Mouse (Mus musculus) hindbrain, embryonic 15.5 days (tissue): ENCODE measurements at regions not wholly inside any gene's neighbourhood (a gene's known extent, or its start where the extent isn't known, plus 50 kb on each side); places are given as distances from the start of the nearest gene placed in this dataset.

Source experiments
- ATAC-seq: fragments of 200-750 bp; cut with Nextera tagmentation; 2 replicates; pipeline ENCODE4 v1.8.0; 2017; ENCODE audit warnings: low read depth, moderate number of reproducible peaks, moderate TSS enrichment; ENCODE audit not compliant: low FRiP score
- H3K27ac ChIP-seq: fragments of 300-500 bp; sonication (generic); replicated peaks from 2 replicates; pipeline ENCODE4 v1.5.1; 2015; ENCODE audit warnings: mild to moderate bottlenecking, inconsistent platforms
- H3K27me3 ChIP-seq: fragments of 300-500 bp; sonication (generic); 2 replicates; pipeline ENCODE4 v1.6.1; 2015; ENCODE audit warnings: control low read depth, inconsistent platforms
- H3K36me3 ChIP-seq: fragments of 300-500 bp; sonication (generic); 2 replicates; pipeline ENCODE4 v1.6.1; 2015; ENCODE audit warnings: control low read depth, inconsistent platforms
- H3K4me1 ChIP-seq: fragments of 300-500 bp; sonication (generic); replicated peaks from 2 replicates; pipeline ENCODE4 v1.6.1; 2015; ENCODE audit warnings: control low read depth, inconsistent platforms
- H3K4me2 ChIP-seq: fragments of 300-500 bp; sonication (generic); 2 replicates; pipeline ENCODE4 v1.6.1; 2015; ENCODE audit warnings: moderate library complexity, mild to moderate bottlenecking, inconsistent platforms
- H3K4me3 ChIP-seq: fragments of 300-500 bp; sonication (generic); 2 replicates; pipeline ENCODE4 v1.5.1; 2015; ENCODE audit warnings: mild to moderate bottlenecking, inconsistent platforms
- H3K9ac ChIP-seq: fragments of 300-500 bp; sonication (generic); 2 replicates; pipeline ENCODE4 v1.6.1; 2015; ENCODE audit warnings: inconsistent platforms
- H3K9me3 ChIP-seq: fragments of 300-500 bp; sonication (generic); 2 replicates; pipeline ENCODE4 v1.6.1; 2016; ENCODE audit warnings: control low read depth, inconsistent platforms
- WGBS: fragments of 180-500 bp; shearing (Covaris S2); methylation state at CpG from one replicate; pipeline ENCODE4 v1.1.7; 2015; 5-methylcytosine and 5-hydroxymethylcytosine counted together

- H3K4me2 ChIP-seq: no peak overlapping the region
- H3K4me3 ChIP-seq: no peak overlapping the region
- no peak overlapping the region for H3K27ac ChIP-seq
- H3K27me3 ChIP-seq: no peaks in the 10 kb centered on the region
- H3K36me3 ChIP-seq: no peaks in the 10 kb centered on the region
- no peaks in the 10 kb centered on the region for H3K9me3 ChIP-seq
- ATAC-seq: no peak
- no peak overlapping the region for H3K9ac ChIP-seq
- 70% methylated on average over 3 of the region's 3 CpGs for WGBS
- no peaks in the 10 kb centered on the region for H3K4me1 ChIP-seq
Observed at GRCm38 (mm10) chr1:14369957-14370833, 1722.9 kb downstream of the 4930444P10Rik start.

GRCm38 (mm10) chr1:14359998-14360640 is 1733.0 kb downstream of the 4930444P10Rik start:
- Histone ChIP-seq H3K27ac (no peak overlapping the region), H3K9ac (no peak overlapping the region), H3K4me3 (no peak overlapping the region), H3K27me3 (no peaks in the 10 kb centered on the region), H3K36me3 (no peaks in the 10 kb centered on the region), H3K4me1 (no peaks in the 10 kb centered on the region), H3K4me2 (no peak overlapping the region), H3K9me3 (no peaks in the 10 kb centered on the region)
- 49% methylated on average over 2 of the region's 2 CpGs for WGBS
- ATAC-seq: no peak
